Mouse (Mus musculus) adrenal gland, postnatal 14 days (tissue): ENCODE measurements around the gene Hist1h4d. TPM values are rescaled to one million over a fixed set of nuclear protein-coding genes. Genes with fewer than 3 reads are reported as not detected.
"Not testable (repeated sequence)": the region's sequence is repeated elsewhere in the genome, so short reads cannot be mapped to it uniquely, and the experiment has no call there.

Experiments used
- DNase-seq: peaks from one replicate; pipeline ENCODE4 v3.0.0; 2021; ENCODE audit warnings: mixed read lengths
- total RNA-seq: library from RNA; stranded (reverse); gene quantifications from 2 replicates; pipeline ENCODE4 v1.2.3, GENCODE M21; 2021

Gene Hist1h4d
- total RNA-seq, 1 experiment from 2014 or later, result 265 TPM

GRCm38 (mm10) chr13:23573034-23573897 is 8.1 kb upstream of the Hist1h4d start:
- not testable (repeated sequence) for DNase-seq

- peak; percentile 92 for DNase-seq
Observed at GRCm38 (mm10) chr13:23573898-23574524, 7.4 kb upstream of the Hist1h4d start, which contains the start of the genes Hist1h2bf and Hist1h2ad. Hist1h2bf (minus strand) TSS chr13:23574196. Hist1h2ad (plus strand) TSS chr13:23574381.

- DNase-seq, result not testable (repeated sequence)
Observed at GRCm38 (mm10) chr13:23574546-23575170, 6.7 kb upstream of the Hist1h4d start.

GRCm38 (mm10) chr13:23575271-23575851 is 6.0 kb upstream of the Hist1h4d start, which contains the start of gene Hist1h3d:
Hist1h3d (plus strand) TSS chr13:23575763.
- DNase-seq, result peak; percentile 53

- DNase-seq, result not testable (repeated sequence)
Observed at GRCm38 (mm10) chr13:23575864-23576313, 5.5 kb upstream of the Hist1h4d start.

- DNase-seq, result no peak
Observed at GRCm38 (mm10) chr13:23576351-23576881, 5.0 kb upstream of the Hist1h4d start.

GRCm38 (mm10) chr13:23576906-23577639 is 4.3 kb upstream of the Hist1h4d start:
- DNase-seq, result no peak

GRCm38 (mm10) chr13:23577835-23578234 is 3.6 kb upstream of the Hist1h4d start:
- DNase-seq, result no peak

- DNase-seq, result no peak
Observed at GRCm38 (mm10) chr13:23582219-23583056, 1.0 kb downstream of the Hist1h4d start.

GRCm38 (mm10) chr13:23583387-23584068 is 2.1 kb downstream of the Hist1h4d start:
- no peak for DNase-seq

- DNase-seq, result peak; percentile 12
Observed at GRCm38 (mm10) chr13:23584331-23584730, 2.9 kb downstream of the Hist1h4d start.

GRCm38 (mm10) chr13:23585029-23585441 is 3.6 kb downstream of the Hist1h4d start:
- peak; percentile 80 for DNase-seq

- peak; percentile 75 for DNase-seq
Observed at GRCm38 (mm10) chr13:23585442-23586098, 4.2 kb downstream of the Hist1h4d start.

GRCm38 (mm10) chr13:23586099-23586939 is 4.9 kb downstream of the Hist1h4d start:
- DNase-seq, result no peak

- no peak for DNase-seq
Observed at GRCm38 (mm10) chr13:23586940-23587225, 5.5 kb downstream of the Hist1h4d start.

- DNase-seq, result no peak
Observed at GRCm38 (mm10) chr13:23591206-23591605, 9.8 kb downstream of the Hist1h4d start.

- not testable (repeated sequence) for DNase-seq
Observed at GRCm38 (mm10) chr13:23591886-23592285, 10.5 kb downstream of the Hist1h4d start.

- DNase-seq, result no peak
Observed at GRCm38 (mm10) chr13:23592614-23593013, 11.2 kb downstream of the Hist1h4d start.
